Mouse (Mus musculus) megakaryocyte, adult 5-6 weeks (primary cell): ENCODE results near the gene Intu. TPM values are rescaled to one million over a fixed set of nuclear protein-coding genes. Genes with fewer than 3 reads are reported as not detected.

Experiments
- ATAC-seq: 2 replicates; pipeline ENCODE4 v1.8.0; 2016; ENCODE audit warnings: mild to moderate bottlenecking, inconsistent platforms; ENCODE audit not compliant: poor library complexity, severe bottlenecking
- total RNA-seq, 2 experiments: library from RNA; stranded (forward) in 1 of 2; stranded (reverse) in 1 of 2; fragments of 153-499, 151-499 nt in 1 of 2; fragments of 221-1000, 200-1000 nt in 1 of 2; gene quantifications; 2 replicates each; pipeline versions ENCODE4 v1.2.3 to v1.2.4; 2015 to 2017

The Intu gene
- total RNA-seq (2015) = 0.56 and 1.4 TPM in 2 replicates
- 0.61 and 0.73 TPM in 2 replicates for total RNA-seq (2017)

DNA sequence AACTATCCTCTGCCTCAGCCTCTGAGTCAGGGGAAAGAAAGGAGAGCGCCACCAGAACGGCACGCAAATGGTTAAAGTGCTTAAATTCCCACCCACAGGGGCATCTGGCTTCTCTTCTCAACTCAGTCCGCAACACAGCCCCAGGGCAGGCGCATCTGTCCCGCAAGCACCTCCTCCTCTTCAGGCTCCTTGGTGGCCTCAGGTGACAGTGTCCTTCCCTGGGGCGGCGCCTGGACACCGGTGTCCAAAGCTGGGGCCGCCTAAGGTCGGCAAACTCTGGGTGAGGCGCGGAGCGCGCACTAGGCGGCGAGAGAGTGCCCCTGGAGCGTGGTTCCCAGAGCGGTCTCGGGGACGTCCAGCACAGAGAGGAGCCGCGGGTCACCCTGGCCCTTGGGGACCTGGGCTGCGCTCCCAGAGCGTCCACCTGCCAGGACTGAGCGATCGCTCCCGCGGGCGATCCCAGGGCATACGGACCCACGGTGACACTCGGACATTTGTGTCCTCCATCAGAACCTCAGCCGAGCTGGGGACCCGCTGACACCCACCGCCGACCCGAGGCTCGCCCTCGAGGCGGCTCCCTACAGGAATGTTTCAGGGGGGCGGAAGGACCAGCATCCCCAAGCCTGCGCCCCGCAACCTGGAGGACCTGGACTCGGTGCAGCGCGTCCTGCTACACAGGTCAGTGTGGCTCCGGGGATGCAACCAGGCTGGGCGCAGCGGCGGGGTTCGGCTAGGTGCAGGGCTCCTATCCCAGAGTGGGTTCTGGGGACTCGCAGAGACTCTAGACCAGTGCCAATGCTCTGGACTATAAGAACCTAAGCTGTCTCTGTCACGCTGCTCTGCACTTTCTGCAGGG, at the start of gene Intu:
Intu (plus strand) TSS at position 1 of the 856 bp plus-strand sequence.
- peak; percentile 86 for ATAC-seq

DNA sequence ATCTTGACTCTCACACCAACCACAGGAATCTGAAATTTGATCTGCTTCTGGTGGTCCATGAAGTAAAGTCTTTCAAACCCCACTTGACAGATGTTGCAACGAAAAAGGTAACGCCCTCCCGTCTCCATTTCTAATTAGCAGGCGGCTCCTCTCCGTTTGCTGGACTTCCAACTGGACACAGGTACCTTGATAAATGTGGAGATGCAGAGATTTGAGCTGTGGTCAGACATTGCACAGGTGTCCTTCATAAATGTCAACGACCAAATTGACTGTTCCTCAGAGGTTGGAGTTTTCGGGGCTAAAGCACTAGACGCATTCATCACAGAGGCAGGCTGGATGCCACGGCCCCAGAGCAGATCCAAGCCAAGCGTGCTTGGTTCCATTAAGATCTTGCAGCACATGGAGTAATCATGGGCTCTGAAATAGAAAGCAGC, 47.8 kb upstream of the Intu start:
- no peak for ATAC-seq

DNA sequence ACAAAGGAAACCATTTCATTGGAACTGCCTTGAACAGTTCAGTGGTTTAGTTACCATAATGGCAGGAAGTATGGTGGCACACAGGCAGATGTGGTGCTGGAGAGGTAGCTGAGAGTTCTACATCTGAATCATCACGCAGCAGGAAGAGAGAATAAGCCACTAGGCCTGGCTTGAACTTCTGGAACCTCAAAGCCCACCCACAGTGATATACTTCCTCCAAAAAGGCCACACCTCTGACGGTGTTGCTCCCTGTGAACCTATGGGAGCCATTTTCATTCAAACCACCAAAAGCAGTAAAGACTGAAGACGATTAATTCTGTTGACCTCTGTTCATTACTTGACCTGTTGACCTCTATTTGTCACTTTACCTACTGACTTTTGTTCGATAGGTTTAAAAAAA, 43.7 kb upstream of the Intu start:
- no peak for ATAC-seq

DNA sequence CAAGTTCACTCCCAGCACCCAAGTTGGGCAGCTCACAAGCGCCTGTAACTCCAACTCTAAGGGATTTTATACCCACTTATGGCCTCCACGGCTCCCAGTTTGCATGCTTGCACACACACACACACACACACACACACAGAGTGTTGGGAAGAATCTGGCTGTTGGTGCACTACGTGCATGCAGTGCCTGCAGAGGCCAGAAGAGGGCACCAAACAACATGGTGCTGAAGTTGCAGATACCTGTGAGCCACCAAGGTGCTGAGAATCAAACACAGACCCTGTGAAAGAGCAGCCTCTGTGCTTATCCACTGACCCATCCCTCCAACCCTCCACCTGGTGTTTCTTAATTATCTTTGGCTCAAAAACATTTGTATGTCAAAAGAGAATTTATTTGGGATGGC, 39.3 kb upstream of the Intu start:
- ATAC-seq = no peak

DNA sequence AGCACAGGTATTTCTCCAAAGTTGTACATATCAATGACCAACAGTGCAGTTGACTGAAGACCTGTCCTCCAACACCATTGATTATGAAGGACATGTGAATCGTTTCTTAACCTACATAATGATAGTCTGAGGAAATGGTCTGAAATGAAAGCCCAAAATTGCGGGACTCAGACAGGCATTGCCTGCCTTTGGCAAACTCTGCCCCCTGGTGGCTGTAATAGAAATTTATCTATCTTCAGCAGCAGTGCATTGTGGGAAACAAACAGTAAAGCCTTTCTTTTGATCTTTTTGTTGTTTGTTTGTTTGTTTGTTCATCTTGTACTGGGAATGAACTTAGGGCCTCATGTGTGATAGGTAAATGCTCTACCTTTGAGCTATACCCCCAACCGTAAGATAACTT, 32.2 kb upstream of the Intu start:
- no peak for ATAC-seq

DNA sequence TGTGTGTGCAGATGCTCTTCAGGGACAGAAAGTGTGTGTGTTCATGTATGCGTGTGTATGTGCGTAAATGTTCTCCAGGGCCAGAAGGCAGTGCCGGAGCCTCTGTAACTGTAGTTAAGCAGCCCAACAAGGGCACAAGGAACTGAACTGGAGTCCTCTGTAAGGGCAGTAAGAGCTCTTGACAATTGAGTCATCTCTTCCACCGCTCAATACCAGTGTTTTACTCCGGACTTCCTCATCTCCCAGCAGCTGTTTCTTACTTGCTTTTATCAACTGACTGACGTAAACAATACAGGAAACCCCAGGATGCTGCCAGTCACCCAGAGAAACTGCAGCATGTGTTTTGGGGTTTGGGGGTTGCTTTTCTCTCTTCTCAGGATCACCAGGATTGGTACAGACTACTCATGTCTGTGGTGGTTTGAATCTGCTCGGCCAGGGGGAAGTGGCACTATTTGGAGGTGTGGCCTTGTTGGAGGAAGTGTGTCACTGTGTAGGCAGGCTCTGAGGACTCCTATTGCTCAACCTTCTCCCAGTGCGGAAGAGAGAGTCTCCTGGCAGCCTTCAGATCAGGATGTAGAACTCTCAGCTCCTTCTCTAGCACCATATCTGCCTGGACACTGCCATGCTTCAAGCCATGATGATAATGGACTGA, 30.8 kb upstream of the Intu start:
- peak; percentile 91 for ATAC-seq

DNA sequence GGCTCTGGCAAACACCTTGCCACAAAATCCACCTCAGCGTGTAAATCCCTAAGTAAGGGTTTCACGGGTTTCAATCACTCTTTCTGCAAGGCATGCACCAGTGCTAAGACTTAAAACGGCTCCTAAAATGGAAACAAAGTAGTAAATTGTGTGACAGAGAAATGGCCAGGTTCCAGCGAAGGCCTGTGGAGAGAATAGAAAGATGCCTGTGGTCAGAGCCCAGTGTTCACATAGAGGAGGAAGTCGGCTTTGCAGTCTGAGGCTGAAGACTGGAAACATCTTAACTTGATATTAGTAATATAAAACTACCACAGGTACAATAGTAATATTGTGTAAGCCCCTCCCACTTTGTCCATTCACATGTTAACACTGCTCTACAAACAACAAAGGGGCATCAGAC, 26.7 kb upstream of the Intu start:
- no peak for ATAC-seq

DNA sequence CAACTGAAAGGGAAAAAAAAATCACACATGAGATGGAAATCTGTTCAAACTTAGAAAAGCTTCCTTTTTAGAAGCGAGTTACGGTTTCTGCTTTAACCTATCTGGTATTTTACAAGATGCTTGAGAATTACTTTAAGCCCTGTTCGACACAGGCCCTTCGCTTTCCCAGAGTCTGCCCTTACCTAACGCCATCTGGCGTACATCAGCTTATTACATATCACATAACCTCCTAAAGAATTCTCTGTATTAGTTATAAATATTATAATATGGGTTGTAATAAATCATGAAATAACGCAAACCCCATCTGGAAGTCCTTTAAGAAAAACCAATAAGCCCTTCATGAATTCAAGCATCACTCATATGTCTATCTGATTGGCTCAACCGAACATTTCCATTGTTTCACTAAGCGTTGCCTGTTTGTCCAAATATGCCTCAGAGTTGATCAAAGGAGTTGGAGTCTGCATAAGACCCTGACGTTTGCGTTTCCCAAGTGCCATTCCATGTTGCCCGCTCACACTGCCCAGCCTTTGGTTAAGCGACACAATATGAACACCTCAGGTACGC, 25.6 kb upstream of the Intu start:
- ATAC-seq = no peak

DNA sequence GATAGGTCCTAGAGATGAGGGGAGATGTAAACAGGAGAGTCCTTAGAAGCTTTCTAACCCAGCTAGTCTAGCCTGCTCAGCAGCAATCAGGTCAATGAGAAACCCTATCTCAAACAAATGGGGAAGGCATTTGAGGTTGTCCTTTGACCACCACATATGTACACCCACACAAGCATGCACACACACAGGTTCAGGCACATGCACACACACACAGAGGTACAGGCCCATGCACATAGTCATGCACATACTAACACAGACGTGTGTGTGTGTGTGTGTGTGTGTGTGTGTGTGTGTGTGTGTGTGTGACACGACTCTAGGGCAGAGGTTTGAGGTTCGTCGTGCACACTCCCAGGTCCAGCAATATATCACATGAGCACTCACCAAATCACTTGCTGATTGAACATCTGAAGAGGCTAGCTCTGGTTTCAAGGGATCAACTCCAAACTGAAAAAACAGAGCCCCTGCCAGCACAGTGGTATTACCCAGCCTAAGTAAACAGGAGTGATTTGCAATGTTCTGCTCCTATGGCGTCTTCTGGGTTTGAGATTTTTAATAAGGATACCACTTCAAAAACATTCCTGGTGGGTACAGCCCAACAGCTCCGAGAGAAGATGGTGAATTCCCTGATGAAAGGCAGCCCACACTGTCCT, 22.0 kb upstream of the Intu start:
- no peak for ATAC-seq

DNA sequence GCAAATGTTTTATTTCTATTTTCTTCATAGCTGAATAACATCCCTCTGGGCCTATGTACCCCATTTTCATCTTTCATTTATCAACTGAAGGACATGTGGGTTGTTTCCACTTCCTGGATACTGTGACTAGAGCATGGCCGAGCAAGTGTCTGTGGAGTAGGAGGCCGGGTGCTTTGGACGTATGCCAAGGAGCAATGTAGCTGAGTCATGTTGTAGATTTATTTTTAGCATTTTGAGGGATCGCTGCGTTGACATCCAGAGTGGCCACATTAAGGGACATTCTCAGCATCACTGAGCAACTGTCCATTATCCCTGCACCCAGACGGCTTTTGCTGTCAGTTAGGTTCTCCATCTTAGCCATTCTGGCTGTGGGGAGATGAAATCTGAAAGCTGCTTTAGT, 20.5 kb upstream of the Intu start:
- ATAC-seq = no peak

DNA sequence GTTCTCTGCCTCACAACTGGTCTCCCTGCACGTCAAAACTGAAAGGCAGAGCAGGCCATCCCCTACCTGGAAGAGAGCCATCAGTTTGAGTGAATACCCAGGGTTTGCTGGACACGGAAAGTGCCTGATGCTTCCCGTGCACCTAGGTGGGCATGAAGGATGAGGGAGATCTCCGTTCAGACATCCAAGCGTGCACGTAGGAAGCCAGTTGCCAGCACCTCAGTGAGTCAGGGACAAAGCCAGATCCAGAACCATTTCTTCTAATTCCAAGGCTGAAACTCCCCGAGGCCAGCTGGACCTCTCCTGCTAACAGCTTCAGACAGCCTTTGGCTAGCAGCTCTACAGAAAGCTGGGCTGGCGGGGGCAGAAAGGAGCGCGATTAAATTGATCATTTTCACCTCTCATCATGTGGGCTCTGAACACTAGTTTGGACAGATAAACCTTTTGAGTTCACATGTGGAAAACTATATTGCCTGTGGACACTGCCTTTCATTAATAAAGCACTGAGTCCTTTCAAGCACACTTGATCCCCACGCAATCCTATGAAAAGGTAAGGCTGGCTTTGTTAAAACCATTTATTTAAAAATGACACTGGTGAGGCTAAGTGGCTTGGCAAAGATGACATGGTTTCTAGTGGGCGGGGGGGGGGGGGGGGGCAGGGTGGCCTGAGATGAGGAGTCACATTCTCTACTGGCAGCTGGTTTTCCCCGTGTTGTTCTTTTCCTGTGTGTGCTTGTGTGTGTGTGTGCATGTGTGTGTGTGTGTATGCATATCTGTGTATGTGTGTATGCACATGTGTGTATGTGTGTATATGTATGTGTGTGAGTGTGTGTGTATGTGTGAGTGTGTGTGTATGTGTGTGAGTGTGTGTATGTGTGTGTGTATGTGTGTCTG, 17.9 kb upstream of the Intu start:
- ATAC-seq = no peak

DNA sequence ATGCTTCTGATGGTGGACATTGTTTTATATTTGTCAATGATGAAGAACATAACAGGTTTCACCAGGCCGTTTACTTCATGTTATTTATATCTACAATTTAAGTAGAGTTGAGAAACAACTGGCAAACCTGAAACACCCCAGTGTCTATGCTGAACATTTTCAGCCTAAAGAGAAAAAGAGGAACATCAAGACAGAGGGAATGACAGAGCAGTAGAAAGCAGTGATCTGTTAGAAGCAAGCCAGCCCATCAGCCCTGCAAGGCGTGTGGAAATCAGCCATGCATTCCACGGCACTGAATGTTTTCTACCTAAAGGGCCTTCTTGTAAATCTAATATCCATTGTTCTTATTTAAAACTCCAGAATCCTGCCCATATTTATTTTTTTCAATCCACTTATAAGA, 12.8 kb upstream of the Intu start:
- peak; percentile 33; the same call in 1 of the 2 replicates for ATAC-seq

DNA sequence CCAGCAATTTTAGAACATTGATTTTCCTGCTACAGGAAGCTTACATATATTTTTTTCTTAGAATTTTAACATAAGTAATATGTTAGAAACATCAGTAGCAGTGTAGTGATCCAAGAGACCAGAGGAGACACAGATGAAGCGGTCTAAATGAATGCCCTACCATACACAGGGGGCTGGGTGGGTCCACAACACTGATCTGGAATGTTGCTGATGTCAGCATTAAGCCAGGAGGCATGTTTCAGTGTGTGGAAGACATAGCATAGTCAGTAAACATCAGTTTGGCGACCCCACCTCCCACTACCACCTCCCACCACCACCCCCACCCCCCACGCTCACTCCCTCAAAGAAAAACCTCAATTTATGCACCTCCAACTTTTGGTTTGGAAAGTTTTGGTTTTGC, 11.5 kb upstream of the Intu start:
- no peak for ATAC-seq

DNA sequence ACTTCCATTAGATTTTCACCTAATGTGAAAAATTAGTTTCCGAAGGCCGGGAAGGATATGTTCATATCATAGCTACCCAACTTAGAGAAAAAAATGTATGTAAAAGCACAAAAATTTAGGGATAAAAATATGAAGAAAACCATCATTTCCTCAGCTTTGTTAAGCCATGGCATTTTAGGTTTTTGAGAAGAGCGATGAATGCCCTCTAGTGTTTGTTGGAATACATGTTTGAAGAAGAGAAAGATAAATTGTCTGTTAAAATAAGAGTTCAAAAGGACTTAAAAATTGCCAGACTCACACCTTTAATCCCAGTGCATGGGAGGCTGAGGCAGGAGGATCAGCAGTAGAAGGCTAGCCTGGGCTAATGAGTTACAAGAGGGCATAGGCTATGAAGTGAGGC, 10.5 kb upstream of the Intu start:
- no peak for ATAC-seq

DNA sequence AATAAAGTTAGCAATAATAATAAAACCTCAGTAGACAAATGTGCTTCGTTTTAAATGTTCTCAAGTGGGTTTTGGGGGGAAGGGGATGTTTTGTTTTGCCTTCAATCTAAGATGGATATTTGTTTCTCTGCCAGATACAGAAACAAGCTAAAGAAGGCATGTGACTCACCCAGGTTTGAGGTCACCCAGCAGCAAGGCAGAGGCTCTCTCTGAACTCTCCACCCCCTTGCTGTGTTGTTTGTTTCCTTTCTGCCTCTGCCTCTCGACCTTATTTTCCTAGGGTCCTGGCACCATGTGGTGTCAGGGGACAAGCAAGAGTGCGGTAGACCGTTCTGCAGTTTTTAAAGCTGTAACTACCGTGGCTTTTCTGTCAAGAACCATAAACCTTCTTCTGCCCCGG, 8.6 kb upstream of the Intu start:
- no peak for ATAC-seq

DNA sequence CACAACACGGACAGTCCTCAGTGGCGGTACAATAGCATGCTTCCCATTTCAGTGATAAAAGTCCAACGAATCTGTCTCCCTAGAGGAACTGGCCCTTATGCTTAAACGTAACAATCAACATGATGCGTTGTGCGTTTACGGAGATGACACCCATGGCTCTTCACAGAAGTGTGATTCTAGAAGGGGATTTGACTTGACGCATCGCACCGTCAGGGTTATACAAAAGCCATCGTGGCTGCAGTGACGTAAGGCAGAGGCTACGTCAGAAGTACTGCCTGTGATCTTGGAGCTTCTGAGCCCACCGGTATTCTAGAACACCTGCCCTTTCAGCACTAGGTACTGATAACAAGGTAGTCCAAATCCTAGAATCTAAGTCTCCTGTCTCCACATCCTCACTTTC, 8.2 kb upstream of the Intu start:
- ATAC-seq = no peak

DNA sequence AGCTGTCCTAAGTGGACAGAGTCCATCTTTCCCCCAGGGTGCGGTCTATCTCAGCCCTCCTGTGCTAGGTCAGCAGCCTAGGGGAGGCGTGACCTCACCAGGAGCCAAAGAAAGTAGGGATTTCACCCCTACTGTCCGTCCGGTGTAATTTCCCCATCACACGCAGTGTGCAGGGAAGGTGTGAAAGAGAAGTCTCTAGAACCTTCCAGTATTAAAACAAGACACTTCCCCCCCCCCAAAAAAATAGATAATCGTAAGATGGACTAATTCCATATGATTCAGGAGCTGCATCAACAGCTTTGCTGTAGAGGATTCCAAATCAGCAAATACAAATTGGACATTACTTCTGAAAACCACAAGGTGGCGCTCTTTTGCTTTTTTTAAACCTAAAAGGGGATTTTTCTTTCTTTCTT, 7.7 kb upstream of the Intu start:
- ATAC-seq = peak; percentile 46

DNA sequence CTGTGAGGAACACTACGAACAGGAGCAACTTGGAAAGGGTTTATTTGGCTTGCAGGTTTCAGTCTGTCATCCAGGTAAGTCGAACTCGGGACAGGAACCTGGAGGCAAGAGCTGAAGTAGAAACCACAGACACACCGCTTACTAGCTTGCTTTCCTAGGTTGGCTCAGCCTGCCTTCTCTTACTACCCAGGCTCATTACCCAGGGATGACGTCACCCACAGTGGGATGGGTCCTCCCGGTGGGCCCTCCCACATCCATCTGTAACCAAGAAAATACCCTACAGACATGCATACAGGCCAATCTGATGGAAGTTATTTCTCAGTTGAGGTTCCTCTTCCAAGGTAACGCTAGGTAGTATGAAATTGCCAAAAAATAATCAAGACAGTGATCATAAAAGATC, 6.2 kb upstream of the Intu start:
- 0 out of 2 replicates have a peak, but pooled peaks have one; percentile 4 for ATAC-seq

DNA sequence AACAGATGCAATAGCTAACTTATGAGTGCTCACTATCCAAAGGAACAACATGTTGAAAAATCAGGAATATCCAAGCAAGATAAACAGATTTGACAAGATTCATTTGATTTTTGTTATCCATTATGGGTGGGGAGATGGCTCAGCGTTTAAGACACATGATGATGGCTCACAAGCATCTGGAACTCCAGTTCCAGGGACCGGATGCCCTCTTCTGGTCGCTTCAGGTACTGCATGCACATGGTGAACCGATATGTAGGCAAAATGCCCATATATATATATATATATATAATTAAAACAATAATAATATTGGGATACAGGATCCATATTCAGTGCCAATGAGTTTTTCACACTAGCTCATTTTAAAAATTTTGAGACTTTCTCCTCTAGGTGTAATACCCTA, 5.7 kb upstream of the Intu start:
- ATAC-seq = peak; percentile 83

DNA sequence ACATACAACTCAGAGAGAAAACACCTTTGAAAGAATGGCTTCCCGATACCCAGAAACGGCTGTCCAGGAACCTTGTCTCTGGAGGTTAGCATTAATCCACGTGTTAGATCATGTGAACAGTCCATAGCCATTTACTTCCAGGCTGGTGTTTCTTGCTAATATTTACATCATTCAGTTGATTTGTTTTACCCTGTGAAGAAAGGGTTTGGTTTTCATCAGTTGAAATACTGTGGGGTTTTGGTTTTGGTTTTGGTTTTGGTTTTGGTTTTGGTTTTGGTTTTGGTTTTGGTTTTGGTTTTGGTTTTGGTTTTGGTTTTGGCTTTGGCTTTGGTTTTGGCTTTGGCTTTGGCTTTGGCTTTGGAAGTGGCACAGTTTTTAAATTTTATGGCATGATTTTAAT, 5.0 kb upstream of the Intu start:
- no peak for ATAC-seq
